Mouse (Mus musculus) myocyte (in vitro differentiated cells): ENCODE data around the gene Ctsq.

Source experiments
- E2F4 ChIP-seq: IDR thresholded peaks from one replicate; pipeline ENCODE4 v1.6.1; 2011; ENCODE audit warnings: mild to moderate bottlenecking, control low read depth, moderate library complexity; ENCODE audit not compliant: insufficient read depth
- MAX ChIP-seq: IDR thresholded peaks from one replicate; pipeline ENCODE4 v1.6.1; 2011; ENCODE audit warnings: low read depth, mild to moderate bottlenecking, control low read depth
- POLR2A ChIP-seq: IDR thresholded peaks from one replicate; pipeline ENCODE4 v1.6.1; 2011; ENCODE audit warnings: low read depth, mild to moderate bottlenecking, control low read depth, moderate library complexity; ENCODE audit not compliant: insufficient read length
- SRF ChIP-seq: IDR thresholded peaks from one replicate; pipeline ENCODE4 v1.6.1; 2011; ENCODE audit warnings: low read depth; ENCODE audit not compliant: control insufficient read depth, insufficient read length
- TCF3 ChIP-seq: IDR thresholded peaks from one replicate; pipeline ENCODE4 v1.6.1; 2011; ENCODE audit warnings: low read depth, control low read depth; ENCODE audit not compliant: insufficient read length

- TF ChIP-seq POLR2A (no peak), MAX (no peak), E2F4 (no peak), SRF (no peak), TCF3 (no peak)
These were observed 42.8 kb downstream of the Ctsq start for GRCm38 (mm10) chr13:60997600-60997999.
